Mouse (Mus musculus): ENCODE data around the gene Gm10135. TPM values are rescaled to one million over a fixed set of nuclear protein-coding genes. Genes with fewer than 3 reads are reported as not detected.
"Not testable (repeated sequence)": the region's sequence is repeated elsewhere in the genome, so short reads cannot be mapped to it uniquely, and the experiment has no call there.

The Gm10135 gene
- total RNA-seq (2021), result not detected
- long read RNA-seq, experiment 1, result 0 reads
- long read RNA-seq, experiment 2, result 0 reads

DNA sequence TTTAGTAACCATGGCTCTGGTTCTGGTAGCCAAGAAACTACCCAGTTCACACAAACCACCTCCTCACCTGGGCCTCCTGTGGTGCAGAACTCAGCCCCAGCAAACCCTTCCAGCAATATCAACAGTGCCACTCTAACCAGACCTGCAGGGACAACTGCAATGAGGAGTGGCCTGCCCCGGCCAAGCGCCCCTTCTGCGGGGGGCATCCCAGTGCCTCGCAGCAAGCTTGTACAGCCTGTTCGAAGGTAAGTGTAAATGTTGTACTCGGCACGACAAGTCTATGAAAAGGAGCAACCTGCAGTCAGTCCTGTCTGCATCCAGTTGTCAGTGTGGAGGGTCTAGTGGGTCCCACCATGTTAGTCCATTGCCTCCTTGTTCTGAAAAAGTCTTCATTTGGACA is at the start of gene Gm10135:
Gm10135 (minus strand) TSS at position 101 of the 400 bp plus-strand sequence.
- DNase-seq, result no peak

DNA sequence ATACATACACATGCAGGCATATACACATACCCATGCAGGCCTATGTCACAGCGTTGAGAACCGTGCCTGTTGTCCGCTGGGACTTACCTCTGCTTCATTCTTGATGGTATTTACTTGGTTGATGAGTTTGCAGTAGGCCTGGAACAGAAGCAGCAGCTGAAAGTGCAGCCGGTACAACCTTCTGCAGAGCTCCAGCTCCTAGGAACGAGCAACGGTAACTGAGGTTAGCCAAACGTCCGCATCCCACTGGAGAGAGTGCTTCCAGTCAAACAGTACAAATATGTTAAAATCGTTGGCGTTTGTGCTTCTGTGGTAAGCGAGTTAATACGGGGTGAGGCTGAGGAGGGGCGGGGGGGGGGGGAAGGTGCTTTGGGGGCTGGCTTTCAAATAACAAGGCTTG is 49.3 kb upstream of the Gm10135 start:
- DNase-seq, result no peak

DNA sequence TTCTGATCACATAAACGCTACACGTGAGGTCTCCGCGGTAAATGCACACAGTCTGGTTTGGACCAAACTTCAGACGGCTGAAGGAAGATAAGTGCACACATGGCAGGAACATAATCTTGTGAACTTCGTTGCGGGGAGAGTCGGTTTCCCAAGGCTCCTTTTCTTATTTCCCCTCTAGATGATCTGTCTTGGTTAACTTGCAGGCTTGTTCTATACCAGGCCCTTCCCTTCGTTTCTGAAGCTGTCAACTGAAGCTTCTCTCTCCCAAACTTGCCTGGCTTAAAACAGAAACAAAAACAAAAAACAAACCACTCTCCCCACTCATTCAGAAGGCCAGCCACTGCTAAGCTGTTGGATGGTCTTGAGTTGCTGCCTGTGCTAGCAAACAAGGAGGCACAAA is 40.2 kb upstream of the Gm10135 start:
- no peak for DNase-seq

DNA sequence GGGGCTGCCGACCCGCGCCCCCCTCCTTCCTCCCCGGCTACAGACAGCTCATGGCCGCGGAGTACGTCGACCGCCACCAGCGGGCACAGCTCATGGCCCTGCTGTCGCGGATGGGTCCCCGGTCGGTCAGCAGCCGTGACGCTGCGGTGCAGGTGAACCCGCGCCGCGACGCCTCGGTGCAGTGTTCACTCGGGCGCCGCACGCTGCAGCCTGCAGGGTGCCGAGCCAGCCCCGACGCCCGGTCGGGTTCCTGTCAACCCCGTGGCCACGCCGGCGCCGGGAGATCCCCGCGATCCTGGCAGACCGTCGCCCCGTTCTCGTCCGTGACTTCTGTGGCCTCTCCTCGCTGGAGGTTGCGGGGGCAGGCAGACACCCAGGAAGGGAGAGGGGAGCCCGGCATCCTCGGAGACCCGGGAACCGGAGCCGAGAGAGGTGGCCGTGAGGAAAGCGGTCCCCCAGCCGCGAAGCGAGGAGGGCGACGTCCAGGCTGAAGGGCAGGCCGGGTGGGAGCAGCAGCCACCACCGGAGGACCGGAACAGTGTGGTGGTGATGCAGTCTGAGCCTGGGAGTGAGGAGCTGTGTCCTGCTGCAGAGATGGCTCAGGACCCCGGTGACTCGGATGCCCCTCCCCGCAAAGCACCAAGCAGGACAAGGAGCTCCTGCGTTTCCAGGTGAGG is 39.2 kb upstream of the Gm10135 start:
- DNase-seq, result not testable (repeated sequence)

DNA sequence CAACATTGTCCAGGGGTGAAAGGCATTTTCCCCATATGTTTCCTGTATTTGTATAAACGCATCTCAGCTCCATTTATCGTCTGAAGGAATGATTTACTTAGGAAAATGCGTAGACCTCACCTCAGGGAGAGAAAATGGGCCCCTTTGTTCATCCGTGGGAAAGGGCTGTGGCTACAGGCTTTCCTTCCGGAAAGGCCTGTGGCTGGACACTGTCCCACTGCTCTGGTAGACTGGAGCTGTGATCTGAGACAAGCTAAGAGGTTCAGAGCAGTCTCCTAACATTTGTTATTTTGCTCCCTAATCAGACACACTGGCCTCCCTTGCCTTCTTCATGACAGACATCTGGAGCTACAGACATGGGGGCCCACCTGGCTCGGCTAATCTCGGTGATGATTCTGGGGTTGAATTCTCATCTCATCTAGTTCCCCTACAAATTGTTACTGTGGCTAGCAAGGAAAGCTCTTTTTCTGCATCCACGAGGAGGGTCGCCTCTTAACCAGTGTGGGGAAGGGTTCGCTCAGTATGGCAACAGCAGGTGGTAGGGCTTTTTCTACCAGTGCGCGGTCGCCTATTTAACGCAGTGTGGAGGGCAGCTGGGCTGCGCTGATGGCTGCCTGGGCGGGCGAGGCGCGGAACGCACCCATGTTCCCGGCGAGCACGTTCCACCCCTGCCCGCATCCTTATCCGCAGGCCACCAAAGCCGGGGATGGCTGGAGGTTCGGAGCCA is 38.5 kb upstream of the Gm10135 start:
- DNase-seq, result not testable (repeated sequence)

DNA sequence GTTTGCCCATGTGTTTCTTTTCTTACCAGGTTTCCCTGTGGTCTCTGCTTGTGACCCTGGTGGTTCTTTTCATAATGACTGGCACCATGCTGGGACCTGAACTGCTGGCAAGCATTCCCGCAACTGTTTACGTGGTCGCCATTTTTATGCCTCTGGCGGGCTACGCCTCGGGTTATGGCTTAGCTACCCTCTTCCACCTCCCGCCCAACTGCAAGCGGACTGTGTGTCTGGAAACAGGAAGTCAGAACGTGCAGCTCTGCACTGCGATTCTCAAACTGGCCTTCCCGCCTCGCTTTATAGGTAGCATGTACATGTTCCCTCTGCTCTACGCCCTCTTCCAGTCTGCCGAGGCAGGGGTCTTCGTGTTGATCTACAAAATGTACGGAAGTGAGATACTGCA is 37.3 kb upstream of the Gm10135 start:
- DNase-seq, result not testable (repeated sequence)

DNA sequence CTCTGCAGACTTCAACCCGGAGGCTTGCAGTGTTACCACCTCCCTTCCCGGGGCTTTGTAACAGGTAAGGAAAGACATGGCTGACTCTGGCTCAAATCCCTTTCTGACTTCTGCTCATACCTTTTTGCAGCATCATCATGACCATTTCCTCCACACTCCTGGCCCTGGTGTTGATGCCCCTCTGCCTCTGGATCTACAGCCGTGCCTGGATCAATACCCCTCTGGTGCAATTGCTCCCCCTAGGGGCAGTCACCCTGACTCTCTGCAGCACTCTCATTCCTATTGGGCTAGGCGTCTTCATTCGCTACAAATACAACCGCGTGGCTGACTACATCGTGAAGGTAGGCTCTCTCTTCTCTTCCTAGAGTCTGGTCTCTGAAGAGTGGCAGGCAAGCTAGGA is 33.7 kb upstream of the Gm10135 start:
- peak; percentile 27 for DNase-seq

DNA sequence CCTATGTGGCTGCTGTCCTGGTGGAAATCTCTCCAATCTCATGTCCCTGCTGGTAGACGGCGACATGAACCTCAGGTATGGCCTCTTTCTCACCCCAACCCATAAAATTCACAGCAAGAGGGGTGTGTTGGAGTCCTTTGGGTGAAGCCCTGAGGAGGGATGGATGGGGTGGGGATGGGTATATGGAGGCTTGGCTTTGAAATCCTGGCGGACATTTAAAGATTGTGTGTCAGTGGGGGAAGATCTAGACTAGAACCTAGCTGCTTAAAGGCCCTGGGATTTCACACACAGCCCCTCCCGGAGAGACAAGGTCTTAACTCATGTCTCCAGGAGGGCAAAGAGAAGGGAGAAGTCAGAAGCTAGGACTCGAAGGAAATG is 33.1 kb upstream of the Gm10135 start:
- no peak for DNase-seq

DNA sequence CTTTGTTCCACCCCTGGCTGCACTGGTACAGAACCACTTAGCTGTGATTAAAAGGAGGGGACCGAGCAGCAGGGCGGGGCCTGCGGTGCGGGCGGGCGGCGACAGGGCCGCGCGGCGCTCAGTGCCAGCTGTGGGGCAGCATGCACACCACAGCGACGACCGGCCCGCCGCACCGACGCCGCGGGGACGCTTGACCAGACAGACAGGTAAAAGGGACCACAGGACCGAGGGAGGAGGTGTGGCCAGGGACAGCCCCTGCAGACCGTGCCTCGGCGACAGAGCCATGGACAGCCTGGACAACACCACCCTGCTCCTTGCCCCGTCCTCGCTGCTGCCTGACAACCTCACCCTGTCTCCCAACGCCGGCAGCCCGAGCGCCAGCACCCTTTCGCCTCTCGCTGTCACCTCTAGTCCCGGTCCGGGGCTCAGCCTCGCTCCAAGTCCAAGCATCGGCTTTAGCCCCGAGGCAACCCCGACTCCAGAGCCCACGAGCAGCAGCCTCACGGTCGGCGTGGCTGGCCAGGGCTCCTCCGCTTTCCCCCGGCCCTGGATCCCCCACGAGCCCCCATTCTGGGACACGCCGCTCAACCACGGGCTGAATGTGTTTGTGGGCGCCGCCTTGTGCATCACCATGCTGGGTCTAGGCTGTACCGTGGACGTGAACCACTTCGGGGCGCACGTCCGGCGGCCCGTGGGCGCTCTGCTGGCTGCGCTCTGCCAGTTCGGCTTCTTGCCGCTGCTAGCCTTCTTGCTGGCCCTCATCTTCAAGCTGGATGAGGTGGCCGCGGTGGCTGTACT is 32.5 kb upstream of the Gm10135 start, which contains the start of gene Slc10a4:
Slc10a4 (plus strand) TSS at position 100 of the 798 bp plus-strand sequence.
- DNase-seq, result peak; percentile 56

DNA sequence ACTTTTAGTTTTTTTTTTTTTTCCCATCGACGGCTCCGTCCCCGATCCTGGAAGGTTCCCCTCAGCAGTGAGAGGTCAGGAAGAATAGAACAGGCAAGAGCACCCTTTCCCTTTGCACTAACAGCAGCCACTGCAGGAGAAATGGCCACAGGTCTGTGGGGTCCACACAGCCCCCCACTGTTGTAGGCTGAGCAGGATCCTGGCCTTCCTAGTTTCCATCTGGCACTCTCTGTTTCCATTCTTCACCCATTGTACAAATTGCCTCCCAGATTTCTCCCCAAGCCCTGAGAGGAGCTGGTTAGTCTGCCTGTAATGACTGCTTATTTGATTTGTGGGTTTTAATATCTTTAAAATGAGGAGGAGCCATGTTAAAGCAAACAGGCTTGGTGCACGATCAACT is 29.5 kb upstream of the Gm10135 start:
- no peak for DNase-seq

DNA sequence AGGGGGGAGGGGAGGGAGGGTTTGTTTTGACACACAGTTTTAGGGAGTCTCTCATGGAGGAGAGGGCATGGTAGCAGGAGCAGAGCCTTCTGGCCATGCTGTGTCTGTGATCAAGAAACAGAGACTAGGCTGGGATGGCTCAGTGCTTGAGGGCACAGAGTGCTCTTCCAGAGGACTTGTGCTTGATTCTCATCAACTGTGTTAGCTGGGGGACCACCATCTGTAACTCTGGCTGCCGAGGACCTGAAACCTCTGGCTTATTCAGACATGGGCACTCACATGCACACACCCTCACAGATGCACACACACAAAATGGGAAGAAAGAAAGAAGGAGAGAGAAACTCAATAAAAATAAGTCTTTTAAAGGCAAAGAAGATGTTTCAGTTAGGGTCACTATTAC is 24.0 kb upstream of the Gm10135 start:
- not testable (repeated sequence) for DNase-seq

DNA sequence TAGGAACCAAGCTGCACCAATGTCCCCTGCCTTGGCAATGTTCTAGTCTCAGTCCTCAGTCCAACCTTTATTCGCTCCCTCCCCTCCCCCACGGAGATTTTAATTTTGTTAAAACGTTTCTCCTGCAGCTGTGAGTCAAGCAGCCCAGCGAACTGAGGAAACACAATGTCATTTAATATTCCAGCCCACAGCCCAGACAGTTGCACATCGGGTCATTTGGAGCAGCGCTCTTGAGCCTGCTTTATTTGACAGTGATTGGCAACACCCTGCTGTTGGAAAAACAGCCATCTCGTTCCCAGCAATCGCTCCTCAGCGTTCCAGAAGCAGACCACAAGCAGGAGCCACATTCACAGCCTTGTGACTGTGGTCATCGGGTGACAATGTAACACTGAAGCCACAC is 20.9 kb upstream of the Gm10135 start:
- no peak for DNase-seq

DNA sequence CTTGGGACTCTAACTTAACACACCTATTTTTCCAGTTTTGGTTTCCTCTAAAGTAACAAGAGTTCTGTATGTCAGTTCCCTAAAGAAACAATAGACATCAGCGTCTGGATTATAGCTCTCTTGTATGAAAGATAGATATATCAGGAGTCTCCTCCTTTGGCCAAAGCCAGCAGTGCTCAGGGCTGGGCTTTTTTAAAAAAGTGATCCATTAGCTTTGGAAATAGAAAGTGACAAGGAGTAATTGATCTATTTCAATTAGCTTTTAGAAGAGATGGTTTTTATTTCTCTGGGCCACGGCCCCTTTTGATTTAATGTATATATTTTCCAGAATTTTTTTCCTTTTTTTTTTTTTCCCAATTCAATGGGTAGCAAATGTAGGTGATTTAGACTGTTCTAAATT is 20.4 kb upstream of the Gm10135 start:
- DNase-seq, result no peak

DNA sequence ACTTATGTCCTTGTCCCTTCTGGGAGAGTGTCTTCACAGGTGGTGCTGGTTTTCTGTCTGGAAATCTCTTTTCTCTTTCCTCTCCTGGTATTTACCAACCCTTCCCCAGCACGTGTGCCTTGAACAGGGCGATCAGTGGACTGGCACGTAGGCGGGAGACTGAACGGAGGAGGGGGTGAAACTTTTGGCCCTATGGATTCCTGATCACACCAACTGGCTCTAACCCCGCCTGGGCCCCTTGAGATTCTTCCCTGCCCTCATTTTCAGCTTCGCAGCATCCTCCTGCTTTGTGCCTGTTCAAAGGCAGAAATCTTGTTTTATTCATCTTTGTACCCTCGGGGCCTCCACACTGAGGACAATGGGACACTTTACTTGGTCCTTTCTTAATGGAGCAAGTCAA is 19.9 kb upstream of the Gm10135 start:
- no peak for DNase-seq

DNA sequence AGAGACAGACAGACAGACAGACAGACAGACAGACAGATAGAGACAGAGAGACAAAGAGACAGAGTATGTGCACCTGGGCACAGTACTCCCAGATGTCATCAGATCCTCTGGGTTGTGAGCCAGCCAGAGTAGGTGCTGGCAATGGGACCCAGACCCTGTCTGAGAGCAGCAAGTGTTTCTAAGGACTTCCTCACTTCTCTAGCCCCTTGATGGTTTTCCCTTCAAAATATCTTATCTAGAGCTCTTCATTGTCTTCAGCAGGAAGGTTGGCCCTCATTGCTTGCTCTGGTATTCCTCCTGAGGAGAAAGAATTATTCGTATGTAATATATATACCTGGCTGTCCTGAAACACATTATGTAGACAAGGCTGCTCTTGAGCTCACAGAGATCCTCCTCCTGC is 18.0 kb upstream of the Gm10135 start:
- DNase-seq, result no peak

DNA sequence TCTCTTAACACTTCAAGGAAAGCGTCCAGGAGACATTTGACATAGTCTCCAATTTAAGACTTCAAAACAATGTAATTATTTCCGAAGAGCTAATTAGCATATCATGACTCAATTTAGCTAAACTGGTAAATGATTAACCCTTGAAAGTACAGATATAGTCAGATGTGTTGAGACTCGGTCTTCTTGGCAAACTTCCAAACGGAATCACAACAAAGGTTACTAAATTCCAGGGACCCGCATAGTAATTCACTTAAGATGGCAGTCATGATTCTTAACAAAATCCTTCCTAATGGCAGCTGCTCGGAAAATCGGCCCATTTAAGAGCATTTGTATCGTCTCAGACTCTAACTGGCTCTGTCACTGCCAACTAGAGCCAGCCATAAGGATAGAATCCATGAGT is 15.3 kb upstream of the Gm10135 start:
- no peak for DNase-seq

DNA sequence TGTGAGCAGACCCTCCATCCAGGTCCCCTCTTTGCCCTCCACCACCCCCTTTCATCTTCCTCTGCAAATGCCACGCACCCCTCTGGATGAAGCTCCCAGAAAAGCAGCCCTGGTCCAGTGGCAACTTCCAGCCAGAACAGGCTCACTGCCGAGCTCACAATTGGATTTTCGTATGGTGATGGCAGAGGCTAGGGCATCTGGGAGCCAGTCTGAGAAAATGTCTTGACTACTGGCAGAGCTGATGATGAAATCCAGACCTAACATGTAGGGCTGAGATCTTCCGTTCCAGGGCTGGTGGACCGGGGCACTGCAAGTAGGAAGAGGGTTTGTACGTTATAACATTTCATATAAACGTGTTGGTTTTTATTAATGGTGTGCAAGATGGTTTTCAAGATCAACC is 13.3 kb upstream of the Gm10135 start:
- DNase-seq, result no peak

DNA sequence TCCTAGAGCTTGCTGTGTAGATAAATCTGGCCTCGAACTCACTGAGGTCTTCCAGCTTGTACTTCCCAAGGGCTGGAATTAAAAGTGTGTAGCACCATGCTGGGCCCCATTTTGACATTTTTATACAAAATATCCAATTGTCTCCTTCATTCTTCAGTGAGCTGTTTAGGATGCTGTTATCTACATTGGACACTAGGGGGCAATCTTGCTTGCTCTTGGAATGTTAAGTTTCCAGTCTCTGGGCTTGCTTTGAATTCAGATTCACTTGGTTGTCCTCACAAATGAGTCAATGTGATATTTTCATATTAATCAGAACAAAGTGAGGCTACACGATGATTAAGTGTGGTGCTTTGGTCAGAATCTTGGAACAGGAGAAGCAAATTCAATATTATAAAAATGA is 9.6 kb upstream of the Gm10135 start:
- DNase-seq, result no peak

DNA sequence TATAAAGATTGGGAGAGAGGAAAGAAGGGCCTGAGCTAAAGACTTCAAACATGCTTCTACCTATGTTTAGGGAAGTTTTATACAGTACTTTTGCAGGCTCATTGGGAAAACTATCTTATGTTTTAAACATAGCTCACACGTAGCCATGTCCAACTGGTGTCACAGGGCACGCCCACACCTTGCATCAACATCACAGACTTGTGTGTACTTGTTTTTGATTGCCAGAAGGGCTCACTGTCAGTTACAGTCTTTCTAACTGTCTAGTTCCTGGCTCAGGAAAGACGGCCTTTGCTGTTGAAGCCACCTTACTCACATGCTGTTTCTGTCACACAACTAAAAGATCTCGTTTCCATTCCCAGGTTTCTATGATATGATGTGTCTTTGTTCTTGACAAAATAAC is 2.0 kb upstream of the Gm10135 start:
- DNase-seq, result no peak

DNA sequence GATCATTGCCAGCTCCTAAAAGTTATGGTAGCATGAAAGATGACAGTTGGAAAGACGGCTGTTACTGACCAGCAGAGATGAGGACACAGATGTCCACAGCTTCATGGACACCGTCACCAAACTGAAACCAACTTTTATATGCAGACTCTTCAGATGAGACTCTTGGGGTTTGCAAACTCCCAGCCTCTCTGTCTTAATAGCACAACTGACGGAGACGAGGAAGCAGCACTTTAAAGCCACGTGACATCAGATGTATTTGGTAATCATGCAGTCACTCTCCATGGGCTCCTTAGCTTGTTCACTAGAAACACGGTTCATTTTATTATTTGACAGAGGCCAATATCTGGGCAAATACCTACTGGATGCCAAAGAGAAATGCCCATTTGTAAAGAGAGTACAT is 1.5 kb upstream of the Gm10135 start:
- no peak for DNase-seq

DNA sequence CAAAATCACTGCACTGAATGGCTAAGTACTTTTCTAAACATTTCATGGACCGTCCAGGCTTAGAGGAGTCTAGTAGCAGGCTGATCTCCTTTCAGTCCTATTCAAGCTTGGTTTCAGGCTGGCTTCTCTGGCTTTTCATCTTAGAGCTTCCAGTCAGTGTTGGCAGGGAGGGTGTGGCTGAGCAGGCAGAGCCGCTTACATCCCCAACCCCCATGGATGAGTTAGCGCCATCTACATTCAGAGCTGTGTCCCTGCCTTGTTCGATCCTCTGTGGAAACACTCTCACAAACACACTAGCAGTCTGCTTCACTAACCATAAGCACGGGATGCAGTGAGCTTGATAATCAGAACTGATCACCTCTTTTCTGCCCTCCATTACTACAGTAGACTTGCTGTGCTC is 1.6 kb downstream of the Gm10135 start:
- DNase-seq, result no peak

DNA sequence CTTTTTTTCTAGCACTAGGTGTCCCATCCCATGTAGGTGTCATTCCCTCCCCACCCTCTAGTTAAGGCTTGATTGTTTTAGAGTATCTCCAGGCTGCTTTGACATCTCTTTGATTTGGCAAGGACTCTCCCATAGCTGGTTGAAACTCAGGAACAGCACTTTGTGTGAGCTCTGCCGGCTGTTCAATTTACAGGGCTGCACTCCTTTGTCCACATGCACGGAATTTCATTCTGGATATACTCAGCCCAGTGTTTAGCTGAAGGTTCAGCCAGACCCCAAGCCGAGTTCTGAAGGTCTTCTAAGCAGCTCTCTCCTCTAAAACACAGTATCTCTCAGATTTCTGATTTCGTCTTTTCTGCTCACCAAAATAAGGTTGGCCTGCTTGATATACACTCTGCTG is 2.1 kb downstream of the Gm10135 start:
- DNase-seq, result no peak

DNA sequence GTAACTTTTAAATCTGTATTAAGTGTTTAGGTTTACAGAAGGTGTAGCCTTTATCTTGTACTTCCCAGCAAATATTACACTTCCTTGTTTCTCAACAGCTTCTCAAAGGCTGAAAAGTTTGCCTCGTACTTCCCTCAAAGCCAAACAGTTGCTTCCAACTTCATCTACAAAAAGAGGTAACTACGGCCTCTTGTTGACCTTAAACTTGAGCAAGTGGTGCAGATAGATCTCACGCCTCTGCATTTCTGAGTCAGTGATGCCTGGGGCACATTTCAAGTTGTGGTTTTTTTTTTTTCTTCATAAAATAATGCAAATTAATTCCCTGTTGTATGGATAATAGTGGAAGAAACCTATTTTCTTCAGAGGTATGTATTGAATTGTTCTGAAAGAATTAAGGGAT is 8.8 kb downstream of the Gm10135 start:
- peak; percentile 0 for DNase-seq

Data from adrenal gland, postnatal 10 days (tissue).